Mouse (Mus musculus) right cerebral cortex, postnatal 25 days (tissue): ENCODE data around the gene Hdac10.
A peak's percentile ranks its signal among the peaks of the same experiment; 100 is the strongest.

Experiments
- DNase-seq: peaks from one replicate; pipeline ENCODE4 v3.0.0; 2022

The Hdac10 gene

DNA sequence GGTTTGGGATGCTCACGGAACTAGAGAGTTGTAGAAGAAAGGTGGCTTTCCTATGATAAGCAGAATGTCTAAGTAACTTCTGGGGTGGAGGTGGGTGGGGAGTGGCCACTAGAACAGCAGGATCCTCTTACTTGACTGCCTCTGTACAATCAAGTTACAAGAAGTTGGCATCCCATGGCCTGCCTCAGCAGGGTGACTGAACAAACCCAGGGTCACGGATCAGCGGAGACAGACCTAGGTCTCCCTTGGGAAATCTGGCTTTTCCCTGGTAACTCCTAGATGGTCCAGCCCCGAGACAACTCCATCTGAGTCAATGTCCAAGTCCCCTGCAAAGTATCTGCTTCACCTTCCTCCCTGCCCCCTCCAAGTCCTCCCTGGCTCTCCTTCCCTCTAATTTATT lies 19.4 kb upstream of the Hdac10 start:
- no peak for DNase-seq

GRCm38 (mm10) chr15:89147456-89147855 lies 19.0 kb upstream of the Hdac10 start:
- DNase-seq, result no peak

DNA sequence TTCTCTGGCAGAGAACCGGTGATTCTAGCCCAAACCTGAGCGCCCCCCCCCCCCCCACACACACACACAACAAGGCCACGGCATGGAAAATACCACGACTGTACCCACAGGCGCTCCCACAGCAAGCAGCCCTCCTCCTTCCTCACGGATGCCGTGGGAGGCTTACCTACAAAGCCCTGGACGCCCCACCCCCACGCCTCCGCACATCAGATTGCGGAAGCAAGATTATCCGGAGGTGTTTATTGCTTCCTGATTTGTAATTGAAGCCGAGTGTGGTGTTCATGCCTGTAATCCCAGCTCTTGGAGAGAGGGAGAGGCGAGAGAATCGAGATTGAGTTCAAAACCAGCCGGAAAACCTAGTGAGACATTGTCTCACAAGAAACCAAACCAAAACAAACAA lies 18.5 kb upstream of the Hdac10 start:
- DNase-seq, result peak; percentile 64

GRCm38 (mm10) chr15:89146537-89146936 lies 18.0 kb upstream of the Hdac10 start:
- peak; percentile 78 for DNase-seq

- DNase-seq, result no peak
These were observed 17.4 kb upstream of the Hdac10 start for GRCm38 (mm10) chr15:89145813-89146350.

- no peak for DNase-seq
These were observed 16.5 kb upstream of the Hdac10 start for GRCm38 (mm10) chr15:89144965-89145364.

DNA sequence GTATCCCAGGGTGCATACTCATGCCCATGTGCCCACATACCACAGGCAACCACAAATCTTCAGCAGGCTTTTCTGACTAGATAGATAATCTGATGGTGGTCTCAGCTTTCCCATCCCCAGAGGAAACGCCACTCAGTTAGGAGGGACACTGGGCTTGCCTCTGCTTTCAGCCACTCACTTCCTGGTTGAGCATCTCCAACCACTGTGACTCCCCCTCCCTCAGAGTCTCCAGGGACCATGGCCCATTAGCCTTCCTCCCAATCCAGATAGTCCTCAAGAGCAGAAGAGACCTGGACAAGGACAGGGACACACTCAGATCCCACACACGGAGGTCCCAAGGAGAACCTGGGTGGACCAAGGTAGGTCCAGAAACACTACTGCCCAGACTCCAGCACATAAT lies 14.6 kb upstream of the Hdac10 start:
- no peak for DNase-seq

DNA sequence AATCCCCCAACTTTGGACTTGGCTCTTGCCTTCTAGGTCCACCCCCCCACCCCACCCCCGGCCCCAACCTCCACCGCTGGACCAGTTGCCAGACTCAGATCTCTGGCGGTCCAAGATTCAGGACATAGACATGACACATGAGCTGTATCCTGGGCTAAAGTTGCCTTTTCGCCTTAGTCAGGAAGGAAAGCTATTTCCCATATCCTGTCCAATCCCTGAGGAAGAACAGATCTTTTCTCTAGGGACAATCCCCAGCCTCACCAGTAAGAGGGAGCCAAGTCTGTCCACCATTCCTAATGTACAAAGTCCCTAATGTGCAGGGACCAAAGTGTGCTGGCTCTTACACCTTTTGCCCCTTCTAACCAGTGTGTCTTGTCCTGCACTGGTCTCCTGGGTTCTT lies 13.4 kb upstream of the Hdac10 start:
- DNase-seq, result no peak

DNA sequence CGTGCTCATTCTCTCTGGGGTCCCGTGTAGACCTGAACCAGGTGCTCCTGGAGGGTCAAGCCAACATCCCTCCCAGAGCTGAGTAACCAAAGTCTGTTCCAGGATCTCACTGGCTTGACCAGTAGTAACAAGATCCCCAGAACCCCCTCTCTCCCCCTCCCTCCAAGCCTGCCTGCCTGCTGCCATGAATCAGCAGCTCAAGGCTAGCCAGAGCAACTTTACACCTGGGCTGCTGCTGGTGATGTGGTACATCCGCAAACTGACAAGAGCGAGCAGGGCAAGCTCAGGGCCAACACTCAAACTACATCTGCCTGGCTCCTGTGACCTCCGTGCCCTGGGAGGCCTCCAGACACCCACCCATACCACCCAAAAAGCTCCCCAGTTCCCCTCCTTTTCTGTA lies 12.9 kb upstream of the Hdac10 start:
- DNase-seq, result no peak

- peak; percentile 37 for DNase-seq
These were observed 12.3 kb upstream of the Hdac10 start, which contains the start of gene Mapk12 for GRCm38 (mm10) chr15:89140659-89141252. Gene Mapk12 (minus strand): TSS chr15:89140703.

GRCm38 (mm10) chr15:89140048-89140658 lies 11.7 kb upstream of the Hdac10 start:
- DNase-seq, result peak; percentile 80

DNA sequence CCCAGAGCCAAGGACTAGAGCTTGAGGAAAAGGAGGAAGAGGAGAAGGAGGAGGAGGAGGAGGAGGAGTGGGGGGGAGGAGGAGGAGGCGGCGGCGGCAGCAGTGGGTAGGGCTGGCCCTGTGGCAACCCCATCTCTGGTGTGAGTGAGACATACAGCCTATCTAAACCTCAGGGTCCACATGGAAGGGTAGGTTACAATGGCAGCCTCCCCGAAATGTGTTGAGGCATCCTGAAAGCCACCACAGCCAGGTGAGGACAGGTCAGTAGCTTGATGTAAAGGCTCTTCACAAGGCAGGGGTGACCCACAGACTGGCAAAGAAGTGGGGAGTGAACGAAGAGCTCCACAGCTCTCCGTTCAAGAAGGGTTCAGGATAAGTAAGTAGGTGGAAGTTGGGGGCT lies 10.0 kb upstream of the Hdac10 start:
- no peak for DNase-seq

GRCm38 (mm10) chr15:89138046-89138405 lies 9.5 kb upstream of the Hdac10 start:
- no peak for DNase-seq

DNA sequence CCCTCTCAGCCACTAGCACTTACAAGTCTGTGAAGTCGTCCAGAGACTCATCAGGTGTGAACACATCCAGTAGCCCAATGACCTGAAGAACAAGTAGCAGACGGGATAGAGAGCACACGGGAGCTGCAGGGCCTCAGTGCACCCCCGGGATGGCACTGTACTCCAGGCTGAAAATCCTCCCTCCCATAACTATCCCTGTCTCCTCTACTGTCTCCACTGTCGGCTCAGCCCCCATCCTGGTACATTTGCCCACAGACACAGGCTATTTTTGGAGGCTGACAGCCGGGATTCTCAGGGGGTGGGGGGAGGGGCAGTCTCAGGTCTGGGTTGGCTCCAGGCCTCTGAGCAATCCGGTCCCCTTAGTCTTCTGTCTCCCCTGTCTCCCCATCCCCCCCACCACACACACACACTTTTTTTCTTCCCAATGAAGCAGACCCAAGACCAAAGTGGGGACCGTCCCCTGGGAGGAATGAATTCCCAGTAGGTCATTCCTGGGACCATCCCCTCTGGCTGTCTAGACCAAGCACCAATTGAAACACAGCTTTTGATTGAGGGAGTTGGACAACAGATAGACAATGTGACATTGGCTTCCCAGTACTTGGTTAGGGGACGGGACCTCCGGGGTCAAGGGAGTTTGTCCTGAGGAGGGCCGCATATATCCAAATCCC lies 9.0 kb upstream of the Hdac10 start:
- no peak for DNase-seq

- DNase-seq, result no peak
These were observed 8.1 kb upstream of the Hdac10 start for GRCm38 (mm10) chr15:89136461-89137155.

DNA sequence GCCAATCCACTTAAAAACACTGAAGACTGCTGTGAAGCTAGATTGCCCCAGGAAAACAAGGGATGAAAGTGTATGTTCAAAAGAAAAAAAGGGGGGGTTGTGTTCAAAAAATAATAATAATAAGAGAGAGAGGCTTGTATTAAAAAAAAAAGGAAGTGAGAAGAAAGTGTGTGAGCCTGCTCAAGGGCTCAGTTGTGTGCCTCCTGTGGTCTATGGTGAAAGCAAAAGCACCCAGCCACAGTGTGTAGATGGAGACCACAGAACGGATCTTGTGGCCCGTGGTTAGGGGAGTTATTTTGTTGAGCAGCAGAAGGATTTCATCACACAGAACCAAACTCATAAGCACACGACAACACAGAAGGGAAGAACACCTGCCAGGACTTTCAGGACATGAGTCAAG lies 2.8 kb upstream of the Hdac10 start:
- DNase-seq, result no peak

DNA sequence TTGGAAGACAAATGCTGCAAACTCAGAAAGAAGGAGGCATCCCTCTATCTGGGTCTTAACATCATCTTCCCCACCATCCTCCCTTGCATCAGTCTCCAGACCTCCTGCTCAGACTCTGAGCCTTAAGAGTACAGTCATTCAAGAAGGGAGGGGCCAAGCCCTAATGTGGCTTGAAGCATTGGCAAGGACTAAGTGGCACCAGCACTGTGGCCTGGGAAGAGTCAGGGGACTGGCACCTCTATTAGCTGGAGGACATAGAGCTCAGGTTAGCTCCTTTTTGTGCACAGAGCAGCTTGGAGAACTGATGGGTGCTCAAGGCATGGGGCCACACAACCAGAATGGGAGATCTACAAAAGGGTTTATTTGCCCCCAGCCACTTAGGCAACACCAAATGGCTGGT lies 1.7 kb upstream of the Hdac10 start:
- no peak for DNase-seq

- no peak for DNase-seq
These were observed 1.0 kb downstream of the Hdac10 start for GRCm38 (mm10) chr15:89127364-89127940.

DNA sequence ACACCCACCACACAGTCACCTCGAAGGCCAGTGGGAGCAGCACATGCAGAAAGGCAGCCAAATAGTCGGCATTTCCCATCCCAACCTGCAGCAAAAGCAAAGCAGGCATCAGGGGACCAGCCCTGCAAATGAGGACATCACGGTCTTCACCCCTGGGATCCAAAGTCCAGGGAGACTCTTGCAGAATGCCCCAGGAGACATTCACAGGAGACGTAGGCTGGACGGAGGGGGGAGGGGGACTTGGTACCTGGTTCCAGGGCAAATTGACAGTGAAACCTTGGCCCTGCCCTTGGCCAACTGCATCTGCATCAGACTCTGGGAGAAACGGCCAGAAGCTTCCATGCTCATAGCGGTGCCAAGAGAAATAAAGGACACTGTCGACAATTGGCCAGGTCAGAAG lies 1.9 kb downstream of the Hdac10 start:
- no peak for DNase-seq

DNA sequence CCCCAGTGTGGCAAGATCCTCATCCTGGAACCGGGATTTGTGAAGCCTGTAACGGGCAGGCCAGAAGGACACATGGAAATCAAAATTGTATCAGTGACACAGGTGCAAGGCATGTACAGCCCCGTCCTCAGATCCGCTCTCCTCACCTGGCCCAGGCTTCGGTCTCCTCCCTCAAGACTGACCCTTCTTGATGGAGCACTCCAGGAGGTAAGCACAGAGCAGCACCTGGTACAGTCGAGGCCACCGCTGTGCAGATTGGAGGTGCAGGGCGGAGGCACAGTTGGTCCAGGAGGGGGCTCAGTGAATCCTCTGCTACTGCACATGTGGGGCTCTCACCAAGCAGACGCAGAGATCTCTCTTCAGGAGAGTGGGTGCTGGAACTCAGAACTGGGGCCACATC lies 3.1 kb downstream of the Hdac10 start:
- no peak for DNase-seq

GRCm38 (mm10) chr15:89124312-89124711 lies 4.2 kb downstream of the Hdac10 start:
- DNase-seq, result no peak

DNA sequence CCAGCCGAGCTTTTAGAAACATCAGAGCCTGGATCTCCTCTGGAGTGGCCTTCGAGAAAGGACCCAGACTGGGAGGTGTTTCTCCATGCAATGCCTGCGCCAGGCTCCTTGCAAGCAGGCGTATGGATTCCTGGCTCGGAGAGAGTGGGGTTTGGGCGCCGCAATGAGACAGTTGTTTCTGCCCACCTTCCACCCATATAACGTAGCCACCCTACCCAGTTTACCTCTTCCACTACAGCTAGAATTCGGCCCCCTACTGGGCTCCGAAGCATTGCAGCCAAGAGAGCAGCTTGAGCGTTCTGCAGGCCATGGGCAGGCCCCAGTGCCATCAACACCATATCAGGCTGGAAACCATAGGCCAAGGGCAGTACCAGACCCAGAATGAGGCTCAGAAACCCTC lies 4.9 kb downstream of the Hdac10 start:
- DNase-seq, result peak; percentile 70

GRCm38 (mm10) chr15:89122649-89123366 lies 5.7 kb downstream of the Hdac10 start, which contains the start of gene Tubgcp6:
Gene Tubgcp6 (minus strand): TSS chr15:89123112.
- DNase-seq, result peak; percentile 96
